Mouse (Mus musculus) layer of hippocampus, adult 9-11 months (tissue): ENCODE measurements around the gene Vmn1r169.
"Not testable (repeated sequence)": the region's sequence is repeated elsewhere in the genome, so short reads cannot be mapped to it uniquely, and the experiment has no call there.

Source experiments
- DNase-seq: peaks from one replicate; pipeline ENCODE4 v3.0.0; 2022

Vmn1r169 gene

GRCm38 (mm10) chr7:23575226-23575625, at the start of gene Vmn1r169:
Vmn1r169 (plus strand) TSS chr7:23575526.
- DNase-seq = not testable (repeated sequence)

DNA sequence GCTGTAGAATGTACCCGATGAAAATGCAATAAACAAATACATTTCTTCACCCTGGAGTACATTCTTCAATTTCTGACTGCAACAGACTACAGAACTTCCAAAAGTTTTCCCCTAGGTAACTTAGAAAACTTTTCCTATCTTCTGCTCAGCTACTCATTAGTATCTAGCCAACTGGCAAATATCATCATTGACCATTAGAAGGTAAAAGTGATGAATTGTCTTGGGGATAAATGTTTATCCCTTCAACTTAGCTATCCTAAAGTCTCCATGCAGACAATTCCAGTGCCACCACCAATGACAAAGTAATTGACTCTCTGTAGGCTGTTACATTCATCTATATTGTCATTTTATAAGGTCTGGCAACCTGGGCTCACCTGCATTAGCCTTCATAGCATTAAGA, 35.9 kb upstream of the Vmn1r169 start, which contains the start of gene Vmn1r168:
Vmn1r168 (plus strand) TSS at position 301 of the 400 bp plus-strand sequence.
- DNase-seq = not testable (repeated sequence)

GRCm38 (mm10) chr7:23605875-23606274, 30.5 kb downstream of the Vmn1r169 start, which contains the start of gene Vmn1r170:
Vmn1r170 (plus strand) TSS chr7:23606175.
- not testable (repeated sequence) for DNase-seq
